Mouse (Mus musculus) cerebral cortex, adult 2 months (tissue): ENCODE results near the gene Eml3.

Experiments used
- WGBS: fragments of 180-500 bp; shearing (Covaris S2); methylation state at CpG from one replicate; pipeline ENCODE4 v1.1.7; 2018; 5-methylcytosine and 5-hydroxymethylcytosine counted together

Gene Eml3

GRCm38 (mm10) chr19:8929224-8930088 lies at the start of gene Eml3, which contains the start of gene Rom1:
Eml3 (plus strand) TSS chr19:8929552.
Rom1 (minus strand) TSS chr19:8929356.
- 2% methylated on average over 70 of the region's 74 CpGs for WGBS

- under 1% methylated on average over 42 of the region's 42 CpGs for WGBS
Measured at GRCm38 (mm10) chr19:8880311-8881033, 48.9 kb upstream of the Eml3 start, which contains the start of gene Uqcc3. Uqcc3 (minus strand) TSS chr19:8880923.

GRCm38 (mm10) chr19:8881034-8881392 lies 48.3 kb upstream of the Eml3 start:
- WGBS, result 2% methylated on average over 3 of the region's 3 CpGs

- WGBS, result 75% methylated on average over 3 of the region's 3 CpGs
Measured at GRCm38 (mm10) chr19:8883616-8884015, 45.7 kb upstream of the Eml3 start, which contains the start of the genes Lbhd1 and Gm49403. Lbhd1 (plus strand) TSS chr19:8883732. Gm49403 (plus strand) TSS chr19:8883930.

DNA sequence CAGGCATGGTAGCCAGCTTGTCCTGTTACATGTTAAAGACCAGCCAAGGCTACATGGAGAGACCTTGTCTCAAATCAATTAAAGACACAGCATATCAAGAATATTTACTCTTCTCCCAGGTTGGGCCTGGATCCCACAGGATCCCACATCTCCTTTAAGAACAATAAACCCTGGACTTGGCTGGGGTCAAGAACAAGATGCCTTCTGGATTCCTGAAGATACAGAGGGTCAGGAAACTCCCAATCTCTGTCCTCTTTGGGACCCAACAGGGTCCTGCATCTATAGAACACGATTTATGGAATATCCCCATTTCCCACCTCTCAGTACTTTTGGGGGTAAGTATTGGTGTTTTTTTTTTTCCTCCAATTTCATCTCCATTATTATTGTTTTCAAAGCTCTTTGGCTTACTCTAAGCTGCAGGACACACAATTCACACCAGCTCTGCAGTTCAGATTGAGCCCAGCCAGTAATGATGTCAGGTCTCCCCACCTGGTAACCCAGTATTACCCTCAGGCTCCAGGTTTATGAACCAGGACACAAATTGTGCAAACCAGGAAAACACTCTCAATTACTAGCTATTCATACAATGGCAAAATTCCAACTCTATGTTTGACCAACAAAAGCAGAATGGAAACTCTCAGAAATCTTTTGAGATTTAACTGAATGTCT lies 42.3 kb upstream of the Eml3 start:
- 44% methylated on average over 1 of the region's 1 CpGs for WGBS

- 21% methylated on average over 19 of the region's 19 CpGs for WGBS
Measured at GRCm38 (mm10) chr19:8887585-8888463, 41.5 kb upstream of the Eml3 start.

DNA sequence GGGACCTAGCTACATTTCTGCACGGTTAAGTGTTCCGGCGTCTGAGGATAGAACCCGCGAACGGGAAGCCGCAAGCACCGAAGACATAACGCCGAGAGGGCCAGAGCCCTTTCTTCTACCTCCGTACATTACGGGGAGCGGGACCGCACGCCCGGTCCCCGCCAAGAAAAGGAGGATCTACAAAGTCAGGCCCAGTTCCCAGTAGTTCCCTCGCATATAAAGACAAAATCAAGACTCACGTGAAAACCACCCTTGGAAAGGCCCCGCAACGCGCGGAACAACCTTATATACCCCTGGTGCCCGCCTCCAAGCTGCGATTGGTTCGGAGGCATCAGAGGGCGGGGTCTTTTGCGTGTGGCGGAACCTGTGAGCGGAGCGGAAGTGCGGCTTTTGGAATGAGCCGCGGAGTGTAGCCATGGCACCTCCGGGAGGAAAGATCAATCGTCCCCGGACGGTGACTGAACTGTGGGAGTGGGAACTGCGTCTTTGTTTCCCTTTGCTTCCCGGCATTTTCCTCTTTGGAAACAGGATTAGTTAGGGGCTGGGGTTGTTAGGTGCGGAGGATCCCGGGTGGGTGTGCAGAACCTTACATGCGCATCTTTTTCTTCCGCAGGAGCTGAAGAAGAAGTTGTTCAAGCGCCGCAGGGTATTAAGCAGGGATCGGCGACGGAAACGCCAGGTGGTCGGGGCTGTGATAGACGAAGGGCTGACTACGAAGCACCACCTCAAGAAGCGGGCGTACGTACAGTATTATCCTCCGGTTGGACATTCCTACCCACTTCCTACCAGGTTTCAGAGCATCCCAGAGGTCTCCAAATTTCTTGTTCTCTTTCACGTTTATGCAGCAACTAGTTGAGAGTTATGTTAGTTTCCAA lies 40.6 kb upstream of the Eml3 start, which contains the start of the genes 1810009A15Rik and Gm49416:
Gene 1810009A15Rik, plus strand, starts transcription at position 343 of the 875 bp plus-strand sequence.
Gene Gm49416, plus strand, starts transcription at position 416 of the 875 bp plus-strand sequence.
- under 1% methylated on average over 58 of the region's 58 CpGs for WGBS

- 1% methylated on average over 54 of the region's 54 CpGs for WGBS
Measured at GRCm38 (mm10) chr19:8892829-8893766, 36.3 kb upstream of the Eml3 start, which contains the start of gene Ints5. Ints5 (plus strand) TSS chr19:8893005.

GRCm38 (mm10) chr19:8895397-8895960 lies 33.9 kb upstream of the Eml3 start:
- WGBS, result 79% methylated on average over 9 of the region's 9 CpGs

- WGBS, result 88% methylated on average over 5 of the region's 5 CpGs
Measured at GRCm38 (mm10) chr19:8896231-8896630, 33.1 kb upstream of the Eml3 start.

DNA sequence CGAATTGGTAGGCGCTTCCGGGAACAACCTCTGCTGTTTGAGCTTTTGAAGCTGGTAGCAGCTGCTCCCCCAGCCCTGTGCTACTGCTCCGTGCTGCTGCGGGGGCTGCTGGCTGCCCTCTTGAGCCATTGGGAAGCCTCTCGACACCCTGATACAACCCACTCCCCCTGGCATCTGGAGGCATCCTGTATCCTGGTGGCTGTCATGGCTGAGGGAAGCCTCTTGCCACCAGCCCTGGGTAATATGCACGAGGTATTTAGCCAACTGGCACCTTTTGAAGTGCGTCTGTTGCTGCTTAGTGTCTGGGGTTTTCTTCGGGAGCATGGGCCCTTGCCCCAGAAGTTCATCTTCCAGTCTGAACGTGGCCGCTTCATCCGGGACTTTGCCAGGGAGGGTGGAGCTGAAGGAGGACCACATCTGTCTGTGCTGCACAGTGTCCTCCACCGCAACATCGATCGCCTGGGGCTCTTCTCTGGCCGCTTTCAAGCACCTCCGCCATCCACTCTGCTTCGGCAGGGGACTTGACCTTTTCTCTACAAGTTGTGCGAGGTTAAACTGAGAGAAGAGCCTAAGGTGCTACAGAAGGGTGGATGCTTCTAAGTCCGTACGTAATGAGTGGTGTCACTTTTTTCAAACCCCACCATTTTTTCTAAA lies 32.0 kb upstream of the Eml3 start:
- WGBS, result 16% methylated on average over 21 of the region's 21 CpGs

DNA sequence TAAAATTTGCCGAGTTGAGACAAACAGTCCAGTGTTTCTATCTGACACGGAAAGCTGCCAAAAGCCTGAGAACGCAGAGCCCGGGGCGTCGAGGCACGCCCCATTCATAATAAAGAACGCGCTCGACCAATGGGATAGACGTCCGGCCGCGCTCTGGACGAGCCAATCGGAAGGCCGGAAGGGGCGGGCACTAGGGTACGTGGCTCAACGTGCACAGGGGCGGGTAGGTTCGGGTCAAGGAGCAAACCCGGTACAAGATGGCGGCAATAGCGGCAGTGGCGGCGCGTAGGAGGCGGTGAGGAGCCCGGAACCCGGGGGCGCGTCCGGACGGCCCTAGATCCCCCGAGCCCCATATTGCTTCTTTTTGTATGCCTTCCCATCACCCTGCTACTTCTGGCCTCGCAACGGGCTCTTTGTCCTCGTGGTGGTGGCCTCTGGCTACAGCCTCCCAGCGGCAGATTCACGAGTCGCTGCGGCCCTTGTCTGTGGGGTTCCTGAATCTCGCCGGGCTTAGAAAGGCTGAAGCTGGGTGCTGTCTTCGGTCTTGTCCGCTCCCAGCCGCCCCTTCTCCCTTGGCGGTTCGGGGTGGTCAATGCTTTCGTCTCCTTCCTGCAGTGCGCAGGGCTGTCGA lies 31.4 kb upstream of the Eml3 start, which contains the start of gene Ganab:
Gene Ganab, plus strand, starts transcription at position 207 of the 631 bp plus-strand sequence.
- WGBS, result under 1% methylated on average over 53 of the region's 53 CpGs

DNA sequence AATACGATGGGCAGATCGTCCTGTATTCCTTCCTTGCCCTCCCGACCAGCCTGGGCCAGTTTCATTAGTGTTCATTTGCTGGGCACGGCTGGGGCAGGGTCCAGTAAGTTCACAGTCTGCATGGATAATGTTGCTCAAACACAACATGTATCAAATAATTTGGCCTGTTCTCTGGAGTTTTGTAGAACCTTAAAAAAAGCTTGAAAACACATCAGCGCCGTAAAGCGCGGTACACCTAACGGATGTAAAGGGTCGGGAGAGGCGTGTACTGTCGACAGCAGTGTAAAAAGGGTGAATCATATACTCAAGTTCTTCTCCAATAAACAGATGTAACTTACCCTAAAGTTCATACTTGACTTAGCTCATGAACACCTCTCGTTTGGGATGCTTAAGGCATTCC lies 30.8 kb upstream of the Eml3 start:
- WGBS, result 5% methylated on average over 13 of the region's 13 CpGs

DNA sequence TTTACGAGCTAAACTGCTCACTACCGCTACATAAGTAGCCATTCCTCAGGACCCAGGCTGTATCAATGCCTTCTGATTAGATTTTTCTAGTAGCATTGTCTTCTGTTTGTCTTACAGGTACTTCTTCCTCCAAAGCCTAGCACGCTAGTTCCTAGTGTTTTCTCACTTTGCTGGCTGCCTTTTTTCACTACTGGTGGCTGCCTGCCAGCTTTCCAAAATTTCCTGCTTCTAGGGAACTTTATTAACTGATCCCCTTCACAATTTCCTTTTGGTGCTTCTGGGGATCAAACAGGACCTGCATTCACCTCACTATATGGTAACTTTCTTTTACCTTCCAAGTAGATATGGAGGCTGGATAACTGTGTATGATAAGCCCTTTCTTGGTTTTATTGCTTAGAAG lies 30.3 kb upstream of the Eml3 start:
- 34% methylated on average over 3 of the region's 3 CpGs for WGBS

DNA sequence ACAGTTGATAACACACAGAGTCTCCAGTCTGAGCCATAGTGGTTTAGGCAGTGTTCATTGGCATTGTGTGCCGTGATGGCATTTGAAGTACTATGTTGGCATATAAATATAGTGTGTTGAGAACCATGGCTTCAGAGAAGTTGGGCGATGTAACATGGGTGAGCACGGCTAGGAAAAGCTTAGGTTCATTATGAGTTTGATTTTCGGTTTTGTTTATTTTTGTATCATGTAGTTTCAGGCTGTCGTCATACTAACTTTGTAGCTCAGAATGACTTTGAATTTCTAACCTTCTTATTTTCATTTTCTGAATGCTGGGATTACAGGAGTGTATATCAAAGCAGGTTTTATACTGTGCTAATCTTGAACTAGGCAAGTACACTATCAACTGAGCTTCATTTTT lies 25.9 kb upstream of the Eml3 start:
- WGBS, result 88% methylated on average over 5 of the region's 5 CpGs

DNA sequence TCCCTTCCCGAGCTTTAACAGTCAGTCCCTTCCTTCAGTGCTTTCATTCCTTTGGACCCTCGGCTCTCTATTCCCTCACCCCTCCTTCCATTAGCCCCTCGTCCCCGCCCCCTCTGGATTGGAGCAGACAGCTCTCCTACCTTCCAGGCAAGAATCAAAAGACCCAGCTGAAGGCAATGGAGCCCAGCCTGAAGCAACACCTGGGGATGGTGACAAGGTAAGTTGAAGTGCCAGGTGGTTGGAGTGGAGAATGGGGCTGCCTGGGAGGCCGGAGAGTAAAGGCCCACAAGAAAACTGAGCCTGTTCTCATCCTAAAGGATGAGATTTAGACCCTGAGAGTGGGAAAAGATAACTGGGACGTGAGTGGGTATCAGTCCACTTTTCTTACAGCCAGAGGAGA lies 20.8 kb upstream of the Eml3 start:
- WGBS, result 89% methylated on average over 6 of the region's 6 CpGs

- 44% methylated on average over 5 of the region's 5 CpGs for WGBS
Measured at GRCm38 (mm10) chr19:8911810-8912209, 17.5 kb upstream of the Eml3 start.
